Mouse (Mus musculus) thymus, adult 2 months (tissue): ENCODE data around the gene Ripk3. TPM values are rescaled to one million over a fixed set of nuclear protein-coding genes. Genes with fewer than 3 reads are reported as not detected.

ENCODE experiments used
- DNase-seq: peaks from one replicate; pipeline ENCODE4 v3.0.0; 2021
- H3K27ac ChIP-seq: fragments of 200-500 bp; 2 replicates; pipeline ENCODE4 v1.5.1; 2012; ENCODE audit warnings: low read length, control low read depth; ENCODE audit not compliant: control insufficient read depth, insufficient read depth
- H3K27me3 ChIP-seq: fragments of 200-500 bp; 2 replicates; pipeline ENCODE4 v1.6.1; 2012; ENCODE audit warnings: mild to moderate bottlenecking, low read length, moderate library complexity, mixed read lengths; ENCODE audit not compliant: control insufficient read depth, insufficient read depth
- H3K36me3 ChIP-seq: fragments of 200-500 bp; 2 replicates; pipeline ENCODE4 v1.6.1; 2012; ENCODE audit warnings: mild to moderate bottlenecking, low read length, moderate library complexity; ENCODE audit not compliant: control insufficient read depth, insufficient read depth
- H3K4me1 ChIP-seq: fragments of 200-500 bp; replicated peaks from 2 replicates; pipeline ENCODE4 v1.6.1; 2012; ENCODE audit warnings: low read length; ENCODE audit not compliant: control insufficient read depth, insufficient read depth
- H3K4me3 ChIP-seq: fragments of 200-500 bp; 2 replicates; pipeline ENCODE4 v1.5.1; 2012; ENCODE audit warnings: mild to moderate bottlenecking, low read length, control low read depth, moderate library complexity; ENCODE audit not compliant: control insufficient read depth, insufficient read depth
- CTCF ChIP-seq: fragments of 200-500 bp; IDR thresholded peaks from 2 replicates; pipeline ENCODE4 v1.5.1; 2012; ENCODE audit warnings: mild to moderate bottlenecking, control low read depth, low read length, moderate library complexity, borderline replicate concordance; ENCODE audit not compliant: control insufficient read depth, poor library complexity, insufficient read depth; ENCODE audit errors: extremely low read depth
- POLR2A ChIP-seq: fragments of 200-500 bp; IDR thresholded peaks from 2 replicates; pipeline ENCODE4 v1.6.1; 2012; ENCODE audit warnings: mild to moderate bottlenecking, low read length, control low read depth, moderate library complexity; ENCODE audit not compliant: control insufficient read depth, poor library complexity, insufficient read depth; ENCODE audit errors: extremely low read depth
- WGBS: fragments of 180-500 bp; shearing (Covaris S2); methylation state at CpG from one replicate; pipeline ENCODE4 v1.1.7; 2018; 5-methylcytosine and 5-hydroxymethylcytosine counted together
- polyA plus RNA-seq: library from polyadenylated mRNA; depleted of rRNA; stranded (reverse); fragments of >200 nt; gene quantifications from 2 replicates; pipeline ENCODE4 v1.2.3, GENCODE M21; 2012; rRNA removed

The Ripk3 gene
- polyA plus RNA-seq, result 66.8 and 84.4 TPM in 2 replicates

- H3K4me1 ChIP-seq, result peaks cover 13% of the 10 kb centered on the region
- no peaks in the 10 kb centered on the region for H3K36me3 ChIP-seq
- TF ChIP-seq POLR2A (no peak), CTCF (no peak)
- H3K4me3 ChIP-seq, result peak within 1 kb of the TSS; percentile 72
- H3K27me3 ChIP-seq, result no peaks in the 10 kb centered on the region
- H3K27ac ChIP-seq, result no peak within 1 kb of the TSS
- WGBS, result 2% methylated on average over 40 of the region's 40 CpGs
- peak; percentile 80 for DNase-seq
Measured at GRCm38 (mm10) chr14:55788256-55789050, at the start of gene Ripk3. TSS of gene Ripk3 (minus strand) at chr14:55788865.

DNA sequence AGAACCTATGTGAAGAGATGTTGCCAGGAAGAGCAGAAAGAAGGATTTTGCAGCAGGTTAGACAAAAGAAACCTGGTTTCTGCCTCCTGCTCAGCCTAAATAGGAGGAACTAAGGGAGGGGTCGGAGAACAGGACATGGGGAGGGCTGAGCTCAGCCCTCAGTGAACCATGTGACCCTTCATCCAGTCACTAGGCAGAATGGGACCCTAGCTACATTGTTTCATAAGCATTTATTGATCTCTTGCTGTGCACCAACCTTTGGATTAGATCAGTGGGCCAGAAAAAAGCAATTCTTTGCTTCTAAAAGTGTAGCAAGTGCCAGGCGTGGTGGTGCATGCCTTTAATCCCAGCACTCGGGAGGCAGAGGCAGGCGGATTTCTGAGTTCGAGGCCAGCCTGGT is 49.6 kb upstream of the Ripk3 start:
- H3K27me3 ChIP-seq, result no peaks in the 10 kb centered on the region
- no peaks in the 10 kb centered on the region for H3K36me3 ChIP-seq
- no peak overlapping the region for H3K27ac ChIP-seq
- no peak for DNase-seq
- no peak overlapping the region for H3K4me3 ChIP-seq
- TF ChIP-seq POLR2A (no peak), CTCF (no peak)
- 92% methylated on average over 5 of the region's 5 CpGs for WGBS
- no peaks in the 10 kb centered on the region for H3K4me1 ChIP-seq

- Histone ChIP-seq H3K4me3 (no peak overlapping the region), H3K27ac (no peak overlapping the region), H3K36me3 (no peaks in the 10 kb centered on the region), H3K4me1 (no peaks in the 10 kb centered on the region), H3K27me3 (no peaks in the 10 kb centered on the region)
- 95% methylated on average over 5 of the region's 5 CpGs for WGBS
- TF ChIP-seq POLR2A, result no peak
- no peak for TF ChIP-seq CTCF
- DNase-seq, result no peak
Measured at GRCm38 (mm10) chr14:55834808-55835533, 46.3 kb upstream of the Ripk3 start.

GRCm38 (mm10) chr14:55833126-55833525 is 44.5 kb upstream of the Ripk3 start:
- H3K27ac ChIP-seq, result no peak overlapping the region
- H3K36me3 ChIP-seq, result no peaks in the 10 kb centered on the region
- no peak for TF ChIP-seq POLR2A
- no peak for TF ChIP-seq CTCF
- no peaks in the 10 kb centered on the region for H3K27me3 ChIP-seq
- 91% methylated on average over 4 of the region's 4 CpGs for WGBS
- no peaks in the 10 kb centered on the region for H3K4me1 ChIP-seq
- no peak for DNase-seq
- H3K4me3 ChIP-seq, result no peak overlapping the region

DNA sequence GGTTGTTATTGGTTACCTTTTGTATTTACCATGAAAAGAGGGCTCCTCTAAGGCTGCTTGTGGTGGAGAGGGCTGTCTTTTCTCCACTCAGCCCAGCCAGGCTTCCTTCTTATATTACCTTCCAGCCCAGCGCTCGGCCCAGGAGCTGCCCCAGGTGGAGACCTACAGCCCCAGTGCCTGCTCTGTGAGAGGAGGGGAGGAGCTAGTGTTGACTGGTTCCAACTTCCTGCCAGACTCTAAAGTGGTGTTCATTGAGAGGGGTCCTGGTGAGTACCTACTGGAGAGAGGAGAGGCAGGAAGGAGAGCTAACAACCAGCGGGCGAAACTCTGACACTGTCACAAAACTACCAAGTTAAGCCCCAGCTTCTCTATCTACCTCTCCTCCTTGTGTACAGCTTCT is 41.7 kb upstream of the Ripk3 start:
- no peaks in the 10 kb centered on the region for H3K4me1 ChIP-seq
- H3K27me3 ChIP-seq, result peaks cover 5% of the 10 kb centered on the region; the same call in 1 of the 2 replicates
- no peaks in the 10 kb centered on the region for H3K36me3 ChIP-seq
- TF ChIP-seq POLR2A (no peak), CTCF (no peak)
- no peak overlapping the region for H3K27ac ChIP-seq
- 49% methylated on average over 4 of the region's 4 CpGs for WGBS
- no peak for DNase-seq
- H3K4me3 ChIP-seq, result no peak overlapping the region

DNA sequence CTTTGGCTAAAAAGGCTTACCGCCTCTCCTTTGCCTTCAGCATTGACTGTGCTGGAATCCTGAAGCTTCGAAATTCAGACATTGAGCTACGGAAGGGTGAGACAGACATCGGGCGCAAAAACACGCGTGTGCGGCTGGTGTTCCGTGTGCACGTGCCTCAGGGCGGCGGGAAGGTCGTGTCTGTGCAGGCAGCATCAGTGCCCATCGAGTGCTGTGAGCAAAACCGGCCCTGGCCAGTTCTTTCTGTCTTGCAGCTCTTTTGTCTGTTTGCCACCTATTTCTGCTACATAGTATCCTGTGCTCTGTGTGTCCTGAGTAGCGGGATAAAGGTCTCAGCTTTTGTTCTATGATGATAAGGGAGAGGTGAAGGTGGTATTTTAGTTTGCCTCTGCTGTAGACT is 41.2 kb upstream of the Ripk3 start:
- Histone ChIP-seq H3K36me3 (no peaks in the 10 kb centered on the region), H3K27me3 (peaks cover 10% of the 10 kb centered on the region), H3K4me3 (no peak overlapping the region), H3K27ac (no peak overlapping the region), H3K4me1 (no peaks in the 10 kb centered on the region)
- DNase-seq, result no peak
- TF ChIP-seq POLR2A (no peak), CTCF (no peak)
- 95% methylated on average over 16 of the region's 16 CpGs for WGBS
